Comparison of ENCODE assay signal across 21 mouse cellular contexts in genomic region chr5:93234130-93234529, GRCm38 (mm10). TPM values are rescaled to one million over a fixed set of nuclear protein-coding genes. Genes with fewer than 3 reads are reported as not detected.
DNase-seq lines count a peak whose midpoint lies in the region; ATAC-seq and TF ChIP-seq lines count a peak whose summit lies in the region.
"Had no signal": no experiment of that assay in that cellular context is flagged by ENCODE, and none has a peak within 500 bp of the region (broad histone marks: within the 10 kb centered on the region; RNA-seq: fewer than 3 reads in every experiment).

No protein-coding gene starts in this region.

- TF ChIP-seq CTCF in cerebellum, adult 2 months (IDR thresholded peaks at IDR 0.05; ENCODE audit: borderline replicate concordance, insufficient read depth, low read depth, low read length) = no peak
- TF ChIP-seq CTCF in CH12.LX (conservative IDR thresholded peaks at IDR 0.05 in 1 of 2, IDR thresholded peaks at IDR 0.05 in 1 of 2; ENCODE audit: low read depth in 2 of 2, low read length in 2 of 2) = no peak
- no peak for TF ChIP-seq CTCF in stomach, postnatal 0 days (IDR thresholded peaks at IDR 0.05; ENCODE audit: low read depth)

- H3K27ac ChIP-seq in cerebellum, adult 2 months (ENCODE audit: insufficient read depth, low read length) = peak overlapping the region; percentile 98
- peak overlapping the region; percentile 15; the same call in 1 of the 2 replicates for H3K27ac ChIP-seq in CH12.LX (ENCODE audit: insufficient read depth, low read depth)
- no peak overlapping the region for H3K27ac ChIP-seq in stomach, postnatal 0 days (replicated peaks)
- H3K27ac ChIP-seq: embryonic facial prominence, embryonic 15.5 days; gastrocnemius, adult 2 months; hindbrain, embryonic 14.5 days; kidney, embryonic 15.5 days had no signal

- no peak for ATAC-seq in stomach, postnatal 0 days (ENCODE audit: low FRiP score, low TSS enrichment)
- ATAC-seq: intestine, embryonic 16.5 days; liver, postnatal 0 days; midbrain, embryonic 16.5 days had no signal

- H3K36me3 ChIP-seq in CH12.LX (replicated peaks in 1 of 2; ENCODE audit: control insufficient read depth in 1 of 2, insufficient read depth in 1 of 2, low read length in 1 of 2) = no peaks in the 10 kb centered on the region
- no peaks in the 10 kb centered on the region for H3K36me3 ChIP-seq in stomach, postnatal 0 days (ENCODE audit: control insufficient read depth, insufficient read depth, low read length)
- H3K36me3 ChIP-seq: embryonic facial prominence, embryonic 15.5 days; heart, embryonic 12.5 days; kidney, embryonic 15.5 days had no signal

- in situ Hi-C loops in CH12.LX (cut with MboI; ENCODE audit: low pct_ligation_motif_present, low pct_unique_long_range_greater_than_20kb, low sequenced_read_pairs) = loop anchor here (5.0 kb wide), 1 partner anchor 33 kb away; the partner anchor contains the start of gene Ccng2

- peak in 1 of 2 experiments; percentile 37 for DNase-seq in cerebellum, adult 2 months
- no peak for DNase-seq in cerebellum, adult 11 months
- DNase-seq in retina, postnatal 1 day = peak; percentile 3
- no peak for DNase-seq in retina, embryonic 14.5 days (ENCODE audit: low spot score)
- DNase-seq in CH12.LX (ENCODE audit: extremely low read depth) = peak; percentile 68
- DNase-seq in cerebellum, postnatal 14 days = peak; percentile 59 to 62
- DNase-seq in stomach, postnatal 0 days (ENCODE audit: low spot score) = no peak
- no peak for DNase-seq in adrenal gland, postnatal 36 days
- DNase-seq: adrenal gland, postnatal 10 days; embryo, embryonic 11 days; gastrocnemius, adult 2 months; liver, postnatal 0 days; lung, postnatal 14 days; right cerebral cortex, postnatal 14 days had no signal

- no peak overlapping the region for H3K9ac ChIP-seq in CH12.LX (ENCODE audit: insufficient read depth, low read depth)
- no peak overlapping the region for H3K9ac ChIP-seq in stomach, postnatal 0 days (ENCODE audit: low read length)
- H3K9ac ChIP-seq: embryonic facial prominence, embryonic 15.5 days; heart, embryonic 12.5 days; hindbrain, embryonic 14.5 days; kidney, embryonic 15.5 days; liver, postnatal 0 days had no signal

- no peak for TF ChIP-seq POLR2A in cerebellum, adult 2 months (IDR thresholded peaks at IDR 0.05; ENCODE audit: borderline replicate concordance, insufficient read depth, low read length)
- TF ChIP-seq POLR2A in CH12.LX (IDR thresholded peaks at IDR 0.05; ENCODE audit: low read depth, low read length) = no peak

- WGBS in cerebellum, adult 2 months = 29% methylated on average over 4 of the region's 4 CpGs
- WGBS in stomach, postnatal 0 days = 72% methylated on average over 4 of the region's 4 CpGs

- H3K4me2 ChIP-seq in CH12.LX (ENCODE audit: insufficient read depth, low read depth, poor library complexity, severe bottlenecking) = peak overlapping the region; percentile 71
- no peak overlapping the region for H3K4me2 ChIP-seq in stomach, postnatal 0 days (replicated peaks; ENCODE audit: low read depth)
- H3K4me2 ChIP-seq: embryonic facial prominence, embryonic 15.5 days; heart, embryonic 12.5 days; hindbrain, embryonic 14.5 days; kidney, embryonic 15.5 days had no signal

- H3K27me3 ChIP-seq in cerebellum, adult 2 months (ENCODE audit: control insufficient read depth, insufficient read depth, low read length) = no peaks in the 10 kb centered on the region
- peaks cover 1% of the 10 kb centered on the region for H3K27me3 ChIP-seq in CH12.LX (replicated peaks)
- H3K27me3 ChIP-seq in stomach, postnatal 0 days (ENCODE audit: control insufficient read depth, insufficient read depth, low read length) = no peaks in the 10 kb centered on the region
- H3K27me3 ChIP-seq: embryonic facial prominence, embryonic 15.5 days; kidney, embryonic 15.5 days; megakaryocyte, embryonic 14.5 days had no signal

- peaks cover 37% of the 10 kb centered on the region; the same call in 1 of the 2 replicates for H3K4me1 ChIP-seq in cerebellum, adult 2 months (ENCODE audit: control insufficient read depth, insufficient read depth, low read length)
- H3K4me1 ChIP-seq in CH12.LX (ENCODE audit: control insufficient read depth in 1 of 2, insufficient read depth in 2 of 2) = peaks cover 13 to 30% of the 10 kb centered on the region in 2 experiments
- H3K4me1 ChIP-seq in stomach, postnatal 0 days (replicated peaks; ENCODE audit: control insufficient read depth, insufficient read depth) = no peaks in the 10 kb centered on the region
- H3K4me1 ChIP-seq: embryonic facial prominence, embryonic 15.5 days; heart, embryonic 12.5 days; kidney, embryonic 15.5 days had no signal

- no peak overlapping the region for H3K4me3 ChIP-seq in cerebellum, adult 2 months (replicated peaks; ENCODE audit: insufficient read depth, low read depth, low read length)
- H3K4me3 ChIP-seq in CH12.LX (replicated peaks in 1 of 3; ENCODE audit: low read depth in 2 of 3, low read length in 2 of 3, poor library complexity in 1 of 3) = no peak overlapping the region
- no peak overlapping the region for H3K4me3 ChIP-seq in stomach, postnatal 0 days (ENCODE audit: low read depth, low read length)
- H3K4me3 ChIP-seq: embryonic facial prominence, embryonic 15.5 days; gastrocnemius, adult 2 months; heart, embryonic 12.5 days; kidney, embryonic 15.5 days; megakaryocyte, embryonic 14.5 days had no signal

- H3K9me3 ChIP-seq in CH12.LX (replicated peaks; ENCODE audit: low read length) = no peaks in the 10 kb centered on the region
- no peaks in the 10 kb centered on the region for H3K9me3 ChIP-seq in stomach, postnatal 0 days (ENCODE audit: control insufficient read depth, low read length)
- H3K9me3 ChIP-seq: embryonic facial prominence, embryonic 15.5 days; heart, embryonic 12.5 days; kidney, embryonic 15.5 days; megakaryocyte, embryonic 14.5 days had no signal

- TF ChIP-seq RAD21 in CH12.LX (IDR thresholded peaks at IDR 0.05; ENCODE audit: low read depth, low read length) = no peak

- H3K79me2 ChIP-seq in CH12.LX (replicated peaks; ENCODE audit: control insufficient read depth, extremely low read depth, insufficient read depth, poor library complexity, severe bottlenecking) = no peaks in the 10 kb centered on the region

- dilution Hi-C loops in CH12.LX (cut with MboI; ENCODE audit: extremely low pct_ligation_motif_present, extremely low pct_unique_long_range_greater_than_20kb, low sequenced_read_pairs) = no loop called here

- no peak for TF ChIP-seq EP300 in CH12.LX (IDR thresholded peaks at IDR 0.05; ENCODE audit: low read length)
- TF ChIP-seq EP300 in stomach, postnatal 0 days (optimal IDR thresholded peaks at IDR 0.05) = no peak

TF ChIP-seq in CH12.LX, 34 proteins besides CTCF, POLR2A, EP300 and RAD21:
- TF ChIP-seq NRF1 (IDR thresholded peaks at IDR 0.05; ENCODE audit: low read depth, low read length) (no peak), ETS1 (conservative IDR thresholded peaks at IDR 0.05; ENCODE audit: low read depth, low read length) (no peak), ZMIZ1 (IDR thresholded peaks at IDR 0.05; ENCODE audit: low read depth, low read length) (no peak), CHD1 (IDR thresholded peaks at IDR 0.05; ENCODE audit: low read depth, low read length) (no peak), HCFC1 (IDR thresholded peaks at IDR 0.05; ENCODE audit: low read depth, low read length) (no peak), MXI1 (IDR thresholded peaks at IDR 0.05; ENCODE audit: low read depth, low read length) (no peak), IRF4 (IDR thresholded peaks at IDR 0.05; ENCODE audit: low read depth, low read length) (no peak), ZC3H11A (IDR thresholded peaks at IDR 0.05; ENCODE audit: low read depth, low read length) (no peak), UBTF (IDR thresholded peaks at IDR 0.05; ENCODE audit: low read depth, low read length) (no peak), CHD2 (IDR thresholded peaks at IDR 0.05; ENCODE audit: low read length) (no peak), ZKSCAN1 (IDR thresholded peaks at IDR 0.05; ENCODE audit: borderline replicate concordance, low read depth, low read length) (no peak), JUN (IDR thresholded peaks at IDR 0.05; ENCODE audit: insufficient read depth, low read depth, low read length) (no peak), JUND (conservative IDR thresholded peaks at IDR 0.05; ENCODE audit: low read depth, low read length) (no peak), TCF12 (IDR thresholded peaks at IDR 0.05; ENCODE audit: low read depth, low read length) (no peak), USF2 (conservative IDR thresholded peaks at IDR 0.05; ENCODE audit: low read depth, low read length) (no peak), TBP (conservative IDR thresholded peaks at IDR 0.05; ENCODE audit: low read depth, low read length) (no peak)
TF ChIP-seq in CH12.LX: peak in this region for 0.

RNA-seq across cellular contexts. Expression of gene 2010109A12Rik, which starts 27.8 kb away (rescaled TPM):
- polyA plus RNA-seq in cerebellum, adult 2 months (2012; rRNA removed) = 0.76 and 0.84 TPM in 2 replicates
- total RNA-seq in CH12.LX (2012; rRNA removed) (0.25 and 0.42 TPM in 2 replicates), CH12.LX (2014; rRNA removed) (not detected in 2 replicates)
- polyA plus RNA-seq in CH12.LX (2012; ENCODE audit: insufficient read length, low read depth) = 0.38 TPM in 1 of 2 replicates, not detected in the other
- polyA plus RNA-seq in stomach, postnatal 0 days (2015; fragmentation: Nextera tagmentation; extraction: Ambion mirVana) = 1.1 and 1.3 TPM in 2 replicates
- 1 to 10 TPM in 1 of 2 experiments, under 1 TPM in 1; 0.86 to 1.5 TPM for total RNA-seq in adrenal gland, postnatal 36 days (2021)

RNA-seq across cellular contexts. Expression of gene Ccni, which starts 27.8 kb away (rescaled TPM):
- 176 and 183 TPM in 2 replicates for polyA plus RNA-seq in cerebellum, adult 2 months (2012; rRNA removed)
- 30.1 and 34.7 TPM in 2 replicates for total RNA-seq in CH12.LX (2012; rRNA removed)
- total RNA-seq in CH12.LX (2014; rRNA removed) = 91.6 and 93.3 TPM in 2 replicates
- 59.5 and 82.1 TPM in 2 replicates for polyA plus RNA-seq in CH12.LX (2012; ENCODE audit: insufficient read length, low read depth)
- 48.4 and 50.8 TPM in 2 replicates for polyA plus RNA-seq in stomach, postnatal 0 days (2015; fragmentation: Nextera tagmentation; extraction: Ambion mirVana)
- total RNA-seq in adrenal gland, postnatal 36 days (2021) = 100 to 1,000 TPM; 213 to 239 TPM

RNA-seq across cellular contexts. Expression of gene Ccng2, which starts 32.9 kb away (rescaled TPM):
- polyA plus RNA-seq in cerebellum, adult 2 months (2012; rRNA removed) = 47.2 and 48.2 TPM in 2 replicates
- total RNA-seq in CH12.LX (2012; rRNA removed) (6.2 and 16.7 TPM in 2 replicates), CH12.LX (2014; rRNA removed) (20.8 and 23.1 TPM in 2 replicates)
- 5.8 and 6.2 TPM in 2 replicates for polyA plus RNA-seq in CH12.LX (2012; ENCODE audit: insufficient read length, low read depth)
- 16.0 and 18.4 TPM in 2 replicates for polyA plus RNA-seq in stomach, postnatal 0 days (2015; fragmentation: Nextera tagmentation; extraction: Ambion mirVana)
- total RNA-seq in adrenal gland, postnatal 36 days (2021) = 10 to 100 TPM; 23.4 to 32.6 TPM

Comparison
In these comparisons a context has a peak if more than half of its experiments do, and no peak if none do; other contexts are left out.
1. DNase-seq: peak in retina, postnatal 1 day (single experiment), CH12.LX (single experiment) and cerebellum, postnatal 14 days (2 of 2); none in cerebellum, adult 11 months (single experiment), retina, embryonic 14.5 days (single experiment), stomach, postnatal 0 days (single experiment) and adrenal gland, postnatal 36 days (0 of 2).